Mouse (Mus musculus) liver, adult 2 months (tissue): ENCODE data around the gene Oxct2a. TPM values are rescaled to one million over a fixed set of nuclear protein-coding genes. Genes with fewer than 3 reads are reported as not detected.

Source experiments
- DNase-seq: peaks from one replicate; pipeline ENCODE4 v3.0.0-alpha.2; 2011; ENCODE audit warnings: low read depth, low spot score; ENCODE audit errors: extremely low read depth
- H3K27ac ChIP-seq: fragments of 200-500 bp; replicated peaks from 2 replicates; pipeline ENCODE4 v1.5.1; 2012; ENCODE audit warnings: low read depth, mild to moderate bottlenecking, control low read depth, inconsistent platforms, low read length; ENCODE audit not compliant: insufficient read depth
- H3K27me3 ChIP-seq: fragments of 200-500 bp; 2 replicates; pipeline ENCODE4 v1.6.1; 2012; ENCODE audit warnings: mild to moderate bottlenecking, moderate library complexity, low read length, inconsistent platforms; ENCODE audit not compliant: control insufficient read depth, insufficient read depth
- H3K36me3 ChIP-seq: fragments of 200-500 bp; 2 replicates; pipeline ENCODE4 v1.6.1; 2012; ENCODE audit warnings: low read length, inconsistent platforms; ENCODE audit not compliant: control insufficient read depth, insufficient read depth
- H3K4me1 ChIP-seq: fragments of 200-500 bp; 2 replicates; pipeline ENCODE4 v1.6.1; 2011; ENCODE audit warnings: low read length; ENCODE audit not compliant: control insufficient read depth, insufficient read depth
- H3K4me3 ChIP-seq: fragments of 200-500 bp; 2 replicates; pipeline ENCODE4 v1.5.1; 2011; ENCODE audit warnings: low read depth, mild to moderate bottlenecking, control low read depth, low read length, moderate library complexity; ENCODE audit not compliant: insufficient read depth
- H3K79me2 ChIP-seq: fragments of 200-500 bp; 2 replicates; pipeline ENCODE4 v1.6.1; 2012; ENCODE audit warnings: inconsistent platforms, mild to moderate bottlenecking, low read length, moderate library complexity; ENCODE audit not compliant: control insufficient read depth, insufficient read depth
- H3K9ac ChIP-seq: fragments of 200-500 bp; 2 replicates; pipeline ENCODE4 v1.6.1; 2012; ENCODE audit warnings: low read depth, mild to moderate bottlenecking, control low read depth, inconsistent platforms, low read length
- CTCF ChIP-seq: fragments of 200-500 bp; IDR thresholded peaks from 2 replicates; pipeline ENCODE4 v1.5.1; 2011; ENCODE audit warnings: low read depth, low read length, control low read depth
- POLR2A ChIP-seq: fragments of 200-500 bp; IDR thresholded peaks from 2 replicates; pipeline ENCODE4 v1.6.1; 2011; ENCODE audit warnings: low read length, control low read depth; ENCODE audit not compliant: insufficient read depth; ENCODE audit errors: extremely low read depth
- WGBS: fragments of 180-500 bp; shearing (Covaris S2); methylation state at CpG from one replicate; pipeline ENCODE4 v1.1.7; 2018; 5-methylcytosine and 5-hydroxymethylcytosine counted together
- polyA plus RNA-seq: library from polyadenylated mRNA; depleted of rRNA; stranded (reverse); fragments of >200 nt; gene quantifications from 2 replicates; pipeline ENCODE4 v1.2.3, GENCODE M21; 2012
- total RNA-seq: library from RNA; depleted of rRNA; stranded (reverse); fragments of >200 nt; gene quantifications from 2 replicates; pipeline ENCODE4 v1.2.3, GENCODE M21; 2014

Oxct2a gene
- total and polyA plus RNA-seq, 2 experiments: not detected

GRCm38 (mm10) chr4:123308292-123308691, 15.1 kb downstream of the Oxct2a start:
- TF ChIP-seq POLR2A (no peak), CTCF (no peak)
- Histone ChIP-seq H3K79me2 (no peaks in the 10 kb centered on the region), H3K27ac (no peak overlapping the region), H3K27me3 (no peaks in the 10 kb centered on the region), H3K4me3 (no peak overlapping the region), H3K4me1 (no peaks in the 10 kb centered on the region), H3K36me3 (no peaks in the 10 kb centered on the region), H3K9ac (no peak overlapping the region)
- 45% methylated on average over 3 of the region's 3 CpGs for WGBS
- no peak for DNase-seq

GRCm38 (mm10) chr4:123306999-123307398, 16.4 kb downstream of the Oxct2a start:
- Histone ChIP-seq H3K36me3 (peaks cover 4% of the 10 kb centered on the region), H3K27ac (no peak overlapping the region), H3K4me3 (no peak overlapping the region), H3K4me1 (no peaks in the 10 kb centered on the region), H3K9ac (no peak overlapping the region), H3K27me3 (no peaks in the 10 kb centered on the region), H3K79me2 (no peaks in the 10 kb centered on the region)
- WGBS: 92% methylated on average over 10 of the region's 10 CpGs
- no peak for DNase-seq
- no peak for TF ChIP-seq CTCF
- TF ChIP-seq POLR2A: no peak

- WGBS: 48% methylated on average over 3 of the region's 3 CpGs
- Histone ChIP-seq H3K27ac (no peak overlapping the region), H3K9ac (no peak overlapping the region), H3K27me3 (no peaks in the 10 kb centered on the region), H3K36me3 (peaks cover 4% of the 10 kb centered on the region), H3K79me2 (no peaks in the 10 kb centered on the region), H3K4me1 (no peaks in the 10 kb centered on the region), H3K4me3 (no peak overlapping the region)
- TF ChIP-seq CTCF (peak; percentile 60), POLR2A (no peak)
- peak; percentile 54 for DNase-seq
Observed at GRCm38 (mm10) chr4:123305789-123306188, 17.6 kb downstream of the Oxct2a start.

- WGBS: 38% methylated on average over 11 of the region's 11 CpGs
- Histone ChIP-seq H3K79me2 (no peaks in the 10 kb centered on the region), H3K4me1 (peaks cover 4% of the 10 kb centered on the region), H3K4me3 (no peak overlapping the region), H3K36me3 (peaks cover 33% of the 10 kb centered on the region), H3K27ac (peak overlapping the region; percentile 87), H3K9ac (no peak overlapping the region), H3K27me3 (no peaks in the 10 kb centered on the region)
- peak; percentile 96 for DNase-seq
- TF ChIP-seq CTCF: no peak
- TF ChIP-seq POLR2A: no peak
Observed at GRCm38 (mm10) chr4:123298980-123299670, 24.3 kb downstream of the Oxct2a start.

- H3K79me2 ChIP-seq: no peaks in the 10 kb centered on the region
- no peak for DNase-seq
- H3K27ac ChIP-seq: no peak overlapping the region
- H3K4me3 ChIP-seq: no peak overlapping the region
- peaks cover 39% of the 10 kb centered on the region for H3K36me3 ChIP-seq
- no peak for TF ChIP-seq CTCF
- WGBS: 37% methylated on average over 4 of the region's 4 CpGs
- no peaks in the 10 kb centered on the region for H3K27me3 ChIP-seq
- peaks cover 4% of the 10 kb centered on the region for H3K4me1 ChIP-seq
- no peak overlapping the region for H3K9ac ChIP-seq
Observed at GRCm38 (mm10) chr4:123298226-123298625, 25.2 kb downstream of the Oxct2a start.

- peak; percentile 40 for DNase-seq
- TF ChIP-seq POLR2A (no peak), CTCF (no peak)
- Histone ChIP-seq H3K79me2 (no peaks in the 10 kb centered on the region), H3K9ac (no peak overlapping the region), H3K27ac (no peak overlapping the region), H3K4me1 (peaks cover 4% of the 10 kb centered on the region), H3K4me3 (no peak overlapping the region), H3K36me3 (peaks cover 43% of the 10 kb centered on the region), H3K27me3 (no peaks in the 10 kb centered on the region)
- WGBS: 84% methylated on average over 22 of the region's 22 CpGs
Observed at GRCm38 (mm10) chr4:123297195-123297960, 26.1 kb downstream of the Oxct2a start.
